Mouse (Mus musculus) myocyte (in vitro differentiated cells): Measurements from ENCODE around the gene Zdhhc20.

Experiments used
- MAX ChIP-seq: IDR thresholded peaks from one replicate; pipeline ENCODE4 v1.6.1; 2011; ENCODE audit warnings: low read depth, mild to moderate bottlenecking, control low read depth
- MYOD1 ChIP-seq, 3 experiments: IDR thresholded peaks; one replicate each; pipeline ENCODE4 v1.6.1; 2011; ENCODE audit warnings: control low read depth in 2 of 3, low read depth in 2 of 3, mild to moderate bottlenecking in 2 of 3, moderate library complexity in 1 of 3; ENCODE audit not compliant: insufficient read length in 2 of 3, control insufficient read depth in 1 of 3
- POLR2A ChIP-seq: IDR thresholded peaks from one replicate; pipeline ENCODE4 v1.6.1; 2011; ENCODE audit warnings: low read depth, mild to moderate bottlenecking, control low read depth, moderate library complexity; ENCODE audit not compliant: insufficient read length
- POLR2AphosphoS2 ChIP-seq: IDR thresholded peaks from one replicate; pipeline ENCODE4 v1.6.1; 2011; ENCODE audit warnings: low read depth, control low read depth; ENCODE audit not compliant: insufficient read length
- TCF12 ChIP-seq: IDR thresholded peaks from one replicate; pipeline ENCODE4 v1.6.1; 2011; ENCODE audit warnings: mild to moderate bottlenecking, control low read depth; ENCODE audit not compliant: poor library complexity, insufficient read depth, severe bottlenecking
- TCF3 ChIP-seq: IDR thresholded peaks from one replicate; pipeline ENCODE4 v1.6.1; 2011; ENCODE audit warnings: low read depth, control low read depth; ENCODE audit not compliant: insufficient read length
- USF1 ChIP-seq: IDR thresholded peaks from one replicate; pipeline ENCODE4 v1.6.1; 2011; ENCODE audit warnings: low read depth, mild to moderate bottlenecking, control low read depth, moderate library complexity

- TF ChIP-seq TCF12: no peak
- no peak for TF ChIP-seq USF1
- TF ChIP-seq POLR2A: no peak
- TF ChIP-seq TCF3: no peak
- TF ChIP-seq MYOD1 (IDR thresholded peaks at IDR 0.05; ENCODE audit: control insufficient read depth in 1 of 3, insufficient read length in 2 of 3, low read depth in 2 of 3): no peak
- TF ChIP-seq POLR2AphosphoS2: no peak
- TF ChIP-seq MAX: no peak
These were observed 30.7 kb upstream of the Zdhhc20 start for GRCm38 (mm10) chr14:57920568-57921310.
